Mouse (Mus musculus) forebrain, embryonic 12.5 days (tissue): ENCODE measurements around the gene Nup54. TPM values are rescaled to one million over a fixed set of nuclear protein-coding genes. Genes with fewer than 3 reads are reported as not detected.

ENCODE experiments used
- ATAC-seq: fragments of 200-750 bp; cut with Nextera tagmentation; 2 replicates; pipeline ENCODE4 v1.8.0; 2017; ENCODE audit warnings: moderate TSS enrichment; ENCODE audit not compliant: low FRiP score
- H3K27ac ChIP-seq: fragments of 300-500 bp; sonication (generic); 2 replicates; pipeline ENCODE4 v1.5.1; 2016; ENCODE audit warnings: mild to moderate bottlenecking
- H3K27me3 ChIP-seq: fragments of 300-500 bp; sonication (generic); 2 replicates; pipeline ENCODE4 v1.6.1; 2016; ENCODE audit warnings: mild to moderate bottlenecking
- H3K36me3 ChIP-seq: fragments of 300-500 bp; sonication (generic); replicated peaks from 2 replicates; pipeline ENCODE4 v1.6.1; 2016; ENCODE audit warnings: mild to moderate bottlenecking
- H3K4me1 ChIP-seq: fragments of 300-500 bp; sonication (generic); 2 replicates; pipeline ENCODE4 v1.6.1; 2016
- H3K4me2 ChIP-seq: fragments of 300-500 bp; sonication (generic); 2 replicates; pipeline ENCODE4 v1.6.1; 2016; ENCODE audit warnings: mild to moderate bottlenecking, moderate library complexity
- H3K4me3 ChIP-seq: fragments of 300-500 bp; sonication (generic); replicated peaks from 2 replicates; pipeline ENCODE4 v1.5.1; 2016; ENCODE audit warnings: mild to moderate bottlenecking
- H3K9ac ChIP-seq: fragments of 300-500 bp; sonication (generic); 2 replicates; pipeline ENCODE4 v1.6.1; 2016; ENCODE audit warnings: mild to moderate bottlenecking
- H3K9me3 ChIP-seq: fragments of 300-500 bp; sonication (generic); 2 replicates; pipeline ENCODE4 v1.6.1; 2016
- WGBS: fragments of 180-500 bp; shearing (Covaris S2); methylation state at CpG from one replicate; pipeline ENCODE4 v1.1.7; 2016; 5-methylcytosine and 5-hydroxymethylcytosine counted together
- polyA plus RNA-seq: library from polyadenylated mRNA; unstranded; fragments of >200 nt; fragmentation: Nextera tagmentation; extraction: Ambion mirVana; gene quantifications from 2 replicates; pipeline ENCODE4 v1.2.1, GENCODE M21; 2016

The Nup54 gene
- polyA plus RNA-seq, 1 experiment from 2014 or later = 58.4 TPM

GRCm38 (mm10) chr5:92386643-92387042 is 48.4 kb downstream of the Nup54 start:
- no peak overlapping the region for H3K4me2 ChIP-seq
- peaks cover 21% of the 10 kb centered on the region for H3K27me3 ChIP-seq
- H3K4me3 ChIP-seq = no peak overlapping the region
- H3K9me3 ChIP-seq = no peaks in the 10 kb centered on the region
- H3K4me1 ChIP-seq = no peaks in the 10 kb centered on the region
- 63% methylated on average over 6 of the region's 6 CpGs for WGBS
- no peaks in the 10 kb centered on the region for H3K36me3 ChIP-seq
- no peak for ATAC-seq
- no peak overlapping the region for H3K27ac ChIP-seq
- no peak overlapping the region for H3K9ac ChIP-seq

- Histone ChIP-seq H3K4me3 (no peak overlapping the region), H3K9ac (no peak overlapping the region), H3K27me3 (peaks cover 15% of the 10 kb centered on the region), H3K4me2 (no peak overlapping the region), H3K4me1 (no peaks in the 10 kb centered on the region), H3K9me3 (no peaks in the 10 kb centered on the region), H3K36me3 (no peaks in the 10 kb centered on the region), H3K27ac (no peak overlapping the region)
- ATAC-seq = no peak
- WGBS = 88% methylated on average over 5 of the region's 5 CpGs
Measured at GRCm38 (mm10) chr5:92386102-92386501, 48.9 kb downstream of the Nup54 start.

- no peak overlapping the region for H3K4me3 ChIP-seq
- 50% methylated on average over 7 of the region's 7 CpGs for WGBS
Measured at GRCm38 (mm10) chr5:92384855-92385254, 50.2 kb downstream of the Nup54 start.

DNA sequence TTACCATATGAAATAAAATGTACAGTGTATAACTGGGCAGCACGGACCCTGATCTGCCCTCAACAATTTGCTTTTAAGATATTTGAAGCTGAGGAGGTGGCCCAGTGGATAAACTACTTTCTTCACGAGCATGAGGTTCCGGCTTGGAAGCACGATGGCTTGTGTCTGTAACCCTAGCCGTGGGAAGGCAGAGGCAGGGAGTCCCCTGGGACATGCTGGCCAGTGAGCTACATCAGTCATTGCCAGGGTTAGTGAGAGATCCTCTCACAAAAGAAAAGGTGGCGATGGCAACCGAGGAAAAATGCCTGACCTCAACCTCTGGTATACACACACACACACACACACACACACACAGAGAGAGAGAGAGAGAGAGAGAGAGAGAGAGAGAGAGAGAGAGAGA is 51.3 kb downstream of the Nup54 start:
- H3K36me3 ChIP-seq = no peaks in the 10 kb centered on the region
- 72% methylated on average over 7 of the region's 7 CpGs for WGBS
- no peaks in the 10 kb centered on the region for H3K4me1 ChIP-seq
- H3K4me3 ChIP-seq = no peak overlapping the region
- H3K27ac ChIP-seq = no peak overlapping the region
- no peaks in the 10 kb centered on the region for H3K9me3 ChIP-seq
- H3K9ac ChIP-seq = no peak overlapping the region
- H3K4me2 ChIP-seq = no peak overlapping the region
- H3K27me3 ChIP-seq = 0 out of 2 replicates have a peak, but pooled peaks cover 3% of the 10 kb centered on the region
- no peak for ATAC-seq

More at GRCm38 (mm10) chr5:92384855-92385254, 50.2 kb downstream of the Nup54 start:
- no peaks in the 10 kb centered on the region for H3K9me3 ChIP-seq
- no peak for ATAC-seq
- no peak overlapping the region for H3K27ac ChIP-seq
- H3K36me3 ChIP-seq = no peaks in the 10 kb centered on the region
- H3K27me3 ChIP-seq = peaks cover 5% of the 10 kb centered on the region
- no peak overlapping the region for H3K9ac ChIP-seq
- no peaks in the 10 kb centered on the region for H3K4me1 ChIP-seq
- no peak overlapping the region for H3K4me2 ChIP-seq

DNA sequence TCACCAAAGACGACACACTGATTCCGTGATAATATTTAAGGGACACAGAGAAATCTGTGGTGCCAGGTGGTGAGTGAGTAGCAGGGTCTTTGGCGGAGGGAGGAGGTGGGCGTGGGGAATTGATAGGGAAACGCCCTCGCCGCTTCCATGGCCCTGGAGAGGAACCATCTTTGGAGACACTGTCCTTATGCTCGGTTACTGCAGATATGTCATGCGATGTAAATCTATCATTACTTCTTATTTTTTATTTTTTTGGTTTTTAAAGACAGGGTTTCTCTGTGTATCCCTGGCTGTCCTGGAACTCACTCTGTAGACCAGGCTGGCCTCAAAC is 52.7 kb downstream of the Nup54 start:
- ATAC-seq = peak; percentile 22; the same call in 1 of the 2 replicates

DNA sequence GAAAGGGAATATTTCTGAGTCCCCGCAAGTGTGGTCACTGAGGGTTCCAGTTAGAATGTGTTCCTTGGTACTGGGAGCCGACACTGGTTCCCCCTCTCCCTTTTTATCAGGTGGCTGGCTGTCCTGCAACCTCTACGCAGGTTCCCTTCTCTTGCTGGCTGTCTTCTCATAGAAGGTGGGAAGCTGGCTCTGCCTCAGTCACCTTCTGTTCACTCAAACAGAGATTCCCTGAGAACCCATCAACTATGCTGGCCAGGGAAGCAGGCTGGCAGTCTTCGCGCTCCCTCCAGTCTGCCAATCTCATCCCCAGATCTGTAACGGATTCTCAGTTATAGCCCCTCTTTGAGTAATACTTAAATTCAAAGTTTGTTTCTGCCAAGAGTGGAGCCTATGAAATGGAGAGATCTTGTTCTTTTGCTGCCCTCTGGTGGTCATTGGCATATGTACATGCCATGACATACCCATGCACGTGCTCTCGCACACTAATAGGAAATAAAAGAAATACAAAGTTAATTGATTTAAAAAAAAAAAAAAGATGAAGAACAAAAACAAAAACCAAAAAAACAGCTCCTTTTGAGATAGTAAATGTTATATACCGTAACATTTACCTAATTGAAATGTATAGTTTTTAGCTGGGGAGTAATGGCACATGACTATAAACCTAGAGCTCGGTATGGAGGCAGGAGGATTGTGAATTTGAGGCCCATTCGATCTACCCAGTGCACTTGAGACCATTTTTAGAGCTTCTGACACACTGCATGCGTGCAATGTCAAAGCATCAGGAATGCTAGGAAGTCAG is 53.3 kb downstream of the Nup54 start:
- Histone ChIP-seq H3K4me1 (peaks cover 8% of the 10 kb centered on the region), H3K36me3 (no peaks in the 10 kb centered on the region), H3K27me3 (0 out of 2 replicates have a peak, but pooled peaks cover 3% of the 10 kb centered on the region), H3K4me2 (no peak overlapping the region), H3K9ac (no peak overlapping the region), H3K4me3 (no peak overlapping the region), H3K27ac (no peak overlapping the region), H3K9me3 (no peaks in the 10 kb centered on the region)
- WGBS = 36% methylated on average over 12 of the region's 12 CpGs
- ATAC-seq = peak; percentile 84; the same call in 1 of the 2 replicates

More for the DNA sequence above, 52.7 kb downstream of the Nup54 start:
- Histone ChIP-seq H3K4me2 (no peak overlapping the region), H3K4me1 (peaks cover 3% of the 10 kb centered on the region), H3K27me3 (0 out of 2 replicates have a peak, but pooled peaks cover 3% of the 10 kb centered on the region), H3K4me3 (no peak overlapping the region), H3K36me3 (no peaks in the 10 kb centered on the region), H3K9me3 (no peaks in the 10 kb centered on the region), H3K27ac (no peak overlapping the region), H3K9ac (no peak overlapping the region)
- 64% methylated on average over 9 of the region's 9 CpGs for WGBS

DNA sequence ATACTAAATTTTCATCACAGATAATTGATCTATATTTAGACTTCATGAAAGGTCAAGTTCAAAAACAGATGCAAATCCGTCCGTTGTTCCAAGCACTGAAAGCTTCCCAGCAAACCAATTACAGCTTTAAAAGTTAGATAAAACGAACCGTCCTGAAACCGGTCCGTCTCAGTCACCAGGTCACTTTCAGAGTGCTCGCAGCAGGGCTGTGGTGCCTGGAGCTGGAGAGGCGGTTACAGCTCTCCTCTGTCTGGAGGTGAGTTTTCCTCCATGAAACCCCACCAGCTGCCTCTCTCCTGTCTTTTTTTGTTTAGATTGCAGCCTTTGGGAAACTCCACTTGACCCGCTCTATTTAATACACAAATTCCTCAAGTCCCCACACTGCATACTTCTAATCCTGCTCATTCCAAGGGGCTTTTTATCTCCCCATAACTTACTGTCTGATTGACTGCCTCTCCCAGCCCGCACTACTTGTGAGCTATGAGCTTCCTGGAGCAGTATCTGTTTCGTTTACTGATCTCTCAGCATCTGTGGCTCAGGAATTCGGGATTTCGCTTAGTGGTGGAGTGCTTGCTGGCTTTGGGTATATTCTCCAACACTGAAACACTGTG is 58.1 kb downstream of the Nup54 start:
- no peak overlapping the region for H3K4me3 ChIP-seq
- 0 out of 2 replicates have a peak overlapping the region, but pooled peaks have one; percentile 25 for H3K27ac ChIP-seq
- no peak for ATAC-seq
- H3K9me3 ChIP-seq = no peaks in the 10 kb centered on the region
- H3K27me3 ChIP-seq = peaks cover 4% of the 10 kb centered on the region; the same call in 1 of the 2 replicates
- peaks cover 13% of the 10 kb centered on the region for H3K4me1 ChIP-seq
- no peak overlapping the region; the same call in 1 of the 2 replicates for H3K4me2 ChIP-seq
- H3K36me3 ChIP-seq = no peaks in the 10 kb centered on the region
- H3K9ac ChIP-seq = no peak overlapping the region
- 30% methylated on average over 13 of the region's 13 CpGs for WGBS

GRCm38 (mm10) chr5:92375368-92375767 is 59.7 kb downstream of the Nup54 start:
- no peak overlapping the region for H3K4me3 ChIP-seq
- no peak overlapping the region for H3K4me2 ChIP-seq
- no peak overlapping the region for H3K27ac ChIP-seq
- no peak overlapping the region for H3K9ac ChIP-seq
- H3K9me3 ChIP-seq = no peaks in the 10 kb centered on the region
- no peaks in the 10 kb centered on the region for H3K36me3 ChIP-seq
- peaks cover 19% of the 10 kb centered on the region for H3K4me1 ChIP-seq
- ATAC-seq = no peak
- peaks cover 4% of the 10 kb centered on the region; the same call in 1 of the 2 replicates for H3K27me3 ChIP-seq
- 92% methylated on average over 17 of the region's 17 CpGs for WGBS

DNA sequence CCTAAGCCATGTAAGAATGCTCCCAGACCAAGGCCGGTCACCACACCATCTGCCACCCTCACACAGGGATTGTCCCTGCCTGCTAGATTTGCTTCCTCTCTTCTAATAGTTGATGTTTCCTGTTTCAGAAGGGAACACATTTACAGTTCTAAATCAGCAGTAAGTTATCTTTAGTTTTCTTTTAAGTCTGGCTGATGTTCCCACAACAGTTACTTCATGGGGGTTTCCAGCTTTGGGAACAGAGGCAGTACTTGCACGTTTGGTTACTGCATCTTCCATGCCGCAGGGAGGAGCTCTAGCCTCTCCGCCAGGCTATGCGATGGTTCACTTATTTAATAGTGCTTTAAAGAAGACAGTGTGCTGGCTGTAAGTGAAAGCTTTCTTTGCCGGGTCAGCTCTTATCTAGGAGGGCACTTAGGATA is 60.3 kb downstream of the Nup54 start:
- no peak overlapping the region for H3K9ac ChIP-seq
- no peak for ATAC-seq
- no peak overlapping the region for H3K27ac ChIP-seq
- 82% methylated on average over 6 of the region's 6 CpGs for WGBS
- no peak overlapping the region for H3K4me2 ChIP-seq
- no peaks in the 10 kb centered on the region for H3K9me3 ChIP-seq
- peaks cover 4% of the 10 kb centered on the region; the same call in 1 of the 2 replicates for H3K27me3 ChIP-seq
- H3K36me3 ChIP-seq = no peaks in the 10 kb centered on the region
- peaks cover 19% of the 10 kb centered on the region for H3K4me1 ChIP-seq
- no peak overlapping the region for H3K4me3 ChIP-seq

GRCm38 (mm10) chr5:92372605-92373004 is 62.4 kb downstream of the Nup54 start:
- no peaks in the 10 kb centered on the region for H3K9me3 ChIP-seq
- no peak overlapping the region for H3K9ac ChIP-seq
- no peak for ATAC-seq
- H3K4me1 ChIP-seq = peaks cover 22% of the 10 kb centered on the region
- no peak overlapping the region for H3K4me3 ChIP-seq
- peaks cover 4% of the 10 kb centered on the region; the same call in 1 of the 2 replicates for H3K27me3 ChIP-seq
- no peak overlapping the region for H3K27ac ChIP-seq
- no peaks in the 10 kb centered on the region for H3K36me3 ChIP-seq
- no peak overlapping the region for H3K4me2 ChIP-seq
- 82% methylated on average over 2 of the region's 2 CpGs for WGBS

DNA sequence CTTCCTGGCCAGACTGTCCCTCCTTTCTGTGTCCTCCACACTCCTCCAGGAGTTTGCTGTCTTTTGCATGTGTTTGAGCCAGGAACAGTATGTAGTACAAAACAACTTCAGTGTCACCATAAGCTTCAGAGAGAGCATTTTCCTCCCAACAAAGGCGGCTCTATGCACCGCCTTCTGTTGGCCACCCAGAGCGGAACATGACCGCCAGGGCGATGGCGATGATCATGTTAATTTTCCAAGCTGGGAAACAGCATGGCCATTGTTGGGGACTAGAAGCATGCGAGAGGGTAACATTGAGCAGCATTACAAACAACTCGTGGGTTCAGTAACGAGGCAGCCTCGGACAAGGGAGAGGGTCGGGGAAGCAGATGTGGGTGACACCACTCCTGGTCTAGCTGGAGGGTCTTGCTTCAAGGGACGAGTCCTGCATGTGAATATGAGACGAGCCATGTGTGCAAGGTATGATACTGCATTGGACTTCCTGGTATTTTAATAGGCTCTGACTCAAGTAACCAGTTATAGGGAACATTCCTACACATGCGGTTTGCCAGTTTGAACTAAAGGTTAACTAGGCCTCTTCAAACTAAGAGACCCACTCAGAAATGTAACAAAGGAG is 63.5 kb downstream of the Nup54 start:
- 55% methylated on average over 14 of the region's 14 CpGs for WGBS
- no peak overlapping the region for H3K27ac ChIP-seq
- no peak overlapping the region for H3K4me3 ChIP-seq

GRCm38 (mm10) chr5:92370891-92371290 is 64.1 kb downstream of the Nup54 start:
- no peaks in the 10 kb centered on the region for H3K36me3 ChIP-seq
- H3K4me1 ChIP-seq = peaks cover 9% of the 10 kb centered on the region
- no peaks in the 10 kb centered on the region for H3K9me3 ChIP-seq
- no peak overlapping the region for H3K4me3 ChIP-seq
- H3K27ac ChIP-seq = no peak overlapping the region
- peaks cover 3% of the 10 kb centered on the region; the same call in 1 of the 2 replicates for H3K27me3 ChIP-seq
- no peak overlapping the region for H3K4me2 ChIP-seq
- ATAC-seq = no peak
- 81% methylated on average over 6 of the region's 6 CpGs for WGBS
- no peak overlapping the region for H3K9ac ChIP-seq

More for the DNA sequence above, 63.5 kb downstream of the Nup54 start:
- Histone ChIP-seq H3K27me3 (peaks cover 4% of the 10 kb centered on the region; the same call in 1 of the 2 replicates), H3K9ac (no peak overlapping the region), H3K9me3 (no peaks in the 10 kb centered on the region), H3K4me1 (peaks cover 11% of the 10 kb centered on the region), H3K36me3 (no peaks in the 10 kb centered on the region), H3K4me2 (no peak overlapping the region)
- ATAC-seq = peak; percentile 55; the same call in 1 of the 2 replicates
